Mouse (Mus musculus) liver, adult (tissue): ENCODE data around the gene Rpl12.

Experiments used
- GATA4 ChIP-seq: IDR thresholded peaks from 2 replicates; pipeline ENCODE4 v1.6.1; 2014; ENCODE audit warnings: mild to moderate bottlenecking, low read length; ENCODE audit not compliant: insufficient replicate concordance

Gene Rpl12

DNA sequence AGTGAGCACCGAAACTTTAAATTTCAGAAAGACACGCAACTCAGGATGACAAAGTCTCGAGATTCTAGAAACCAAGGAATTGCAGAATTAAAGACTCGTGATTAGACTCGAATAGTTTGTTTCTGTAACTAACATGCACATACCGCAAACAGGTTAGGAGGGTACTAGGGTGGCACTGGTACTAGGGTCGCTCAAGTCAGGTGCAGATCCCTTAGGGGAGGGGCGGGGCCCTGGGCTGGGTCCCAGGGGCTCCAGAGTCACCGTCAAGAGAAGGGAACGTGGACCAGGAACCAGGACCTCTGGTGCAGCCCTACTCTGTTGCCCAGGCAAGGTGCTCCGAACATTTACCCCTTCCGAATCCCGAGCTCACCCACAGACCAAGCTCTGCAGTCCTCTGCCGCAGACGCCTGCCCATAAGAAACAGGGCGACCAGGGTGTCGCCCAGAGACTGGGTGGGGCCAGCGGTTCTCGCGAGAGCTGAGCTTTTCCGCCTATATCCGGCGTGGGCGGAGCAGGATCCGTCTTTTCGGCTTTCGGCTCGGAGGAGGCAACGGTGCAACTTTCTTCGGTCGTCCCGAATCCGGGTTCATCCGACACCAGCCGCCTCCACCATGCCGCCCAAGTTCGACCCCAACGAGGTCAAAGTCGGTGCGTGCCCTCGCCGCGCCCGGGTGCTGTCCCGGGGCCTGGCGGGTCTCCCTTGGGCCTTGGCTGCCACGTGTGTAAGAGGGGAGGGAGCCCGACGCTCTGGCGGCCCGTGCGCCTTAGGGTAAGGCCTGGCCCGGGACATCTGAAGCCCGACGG is at the start of gene Rpl12, which contains the start of gene Lrsam1:
Gene Rpl12 (plus strand): TSS at position 368 of the 804 bp plus-strand sequence.
Gene Lrsam1 (minus strand): TSS at position 423 of the 804 bp plus-strand sequence.
- TF ChIP-seq GATA4 = no peak

DNA sequence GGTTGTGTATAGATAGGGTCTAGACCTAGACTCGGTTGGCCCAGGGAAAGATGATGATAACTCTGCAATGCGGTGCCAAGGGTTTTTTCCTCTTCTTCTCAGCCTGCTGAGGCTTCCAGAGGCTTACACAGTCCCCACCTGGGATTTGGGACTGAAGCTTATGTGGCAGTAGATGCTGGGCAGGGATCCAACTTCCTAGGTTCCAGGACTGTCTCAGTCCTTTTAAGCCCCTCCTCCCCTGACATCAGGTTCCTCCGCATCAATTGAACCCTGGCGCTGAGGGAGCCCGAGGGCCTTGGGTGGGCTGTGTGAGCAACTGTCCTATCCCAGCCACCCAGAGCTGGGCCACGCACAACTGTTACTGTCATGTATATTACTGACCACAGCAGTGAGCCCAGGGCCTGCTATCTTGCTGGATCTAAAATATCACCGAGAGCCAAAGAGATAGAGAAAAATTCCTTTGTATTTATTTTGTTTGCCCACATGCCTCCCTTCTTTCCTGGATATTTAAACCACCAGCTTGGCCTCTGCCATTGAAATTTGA is 49.6 kb upstream of the Rpl12 start:
- TF ChIP-seq GATA4 = no peak

- no peak for TF ChIP-seq GATA4
These were observed 49.1 kb upstream of the Rpl12 start for GRCm38 (mm10) chr2:32912210-32912804.

DNA sequence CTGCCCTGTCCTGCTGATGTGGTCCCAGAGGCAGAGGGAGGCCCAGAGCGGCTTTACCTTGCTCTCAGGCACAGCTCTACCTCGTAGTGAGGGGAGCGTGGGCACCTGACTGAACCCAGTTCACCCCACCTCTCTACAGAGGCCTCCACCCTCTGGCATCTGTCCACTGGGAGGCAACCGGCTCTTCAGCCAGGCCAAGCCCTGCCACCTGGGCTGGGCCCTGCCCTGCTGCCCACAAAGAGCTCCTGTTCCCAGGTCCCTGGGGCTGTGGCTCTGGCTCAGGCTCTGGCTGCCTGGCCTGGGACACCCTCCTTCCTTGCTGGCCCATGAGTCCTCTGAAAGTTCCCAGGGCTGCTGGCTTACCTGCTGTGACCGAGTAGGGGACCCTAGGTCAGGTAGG is 47.0 kb upstream of the Rpl12 start:
- TF ChIP-seq GATA4 = no peak

GRCm38 (mm10) chr2:32914896-32915295 is 46.5 kb upstream of the Rpl12 start:
- TF ChIP-seq GATA4 = no peak; the same call in 1 of the 2 replicates

DNA sequence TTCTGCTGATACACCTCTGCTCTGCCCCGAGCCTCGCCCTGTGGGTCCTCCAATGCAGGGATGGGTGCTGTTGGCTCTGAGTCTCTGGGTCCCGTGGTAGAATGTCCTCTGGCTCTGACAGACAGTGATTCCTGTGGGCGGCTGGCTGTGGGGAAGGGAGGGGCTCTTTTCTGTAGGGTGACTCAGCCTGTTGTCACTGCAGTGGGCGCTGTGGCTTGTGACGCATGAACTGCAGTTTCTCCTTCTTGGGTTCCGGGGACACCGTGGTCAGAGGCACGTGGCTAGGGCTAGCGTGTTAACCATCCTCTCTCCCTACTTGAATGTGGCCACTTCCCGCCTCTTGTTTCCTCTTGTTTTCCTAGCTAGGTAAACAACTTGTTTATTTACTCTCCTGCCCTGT is 43.8 kb upstream of the Rpl12 start:
- TF ChIP-seq GATA4 = no peak

DNA sequence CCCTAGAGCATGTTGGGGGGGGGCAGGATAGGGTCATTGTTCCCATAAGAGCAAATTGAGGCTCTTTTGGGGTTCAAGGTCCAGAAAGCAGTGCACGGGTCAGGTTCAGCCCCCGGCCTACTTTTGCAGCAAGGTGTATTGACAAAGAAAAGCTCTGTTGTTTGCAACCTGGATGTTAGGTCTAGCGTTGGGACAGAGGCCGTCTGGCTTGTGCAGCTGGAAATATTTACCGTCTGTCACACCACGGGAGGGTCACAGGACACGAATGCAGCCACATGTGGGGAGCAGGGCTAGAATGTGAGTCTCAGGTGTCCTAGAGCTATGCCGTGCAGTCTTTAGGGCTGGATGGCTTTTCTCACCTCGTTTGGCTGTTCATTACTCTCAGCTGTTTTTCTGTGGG is 43.0 kb upstream of the Rpl12 start:
- TF ChIP-seq GATA4 = no peak

DNA sequence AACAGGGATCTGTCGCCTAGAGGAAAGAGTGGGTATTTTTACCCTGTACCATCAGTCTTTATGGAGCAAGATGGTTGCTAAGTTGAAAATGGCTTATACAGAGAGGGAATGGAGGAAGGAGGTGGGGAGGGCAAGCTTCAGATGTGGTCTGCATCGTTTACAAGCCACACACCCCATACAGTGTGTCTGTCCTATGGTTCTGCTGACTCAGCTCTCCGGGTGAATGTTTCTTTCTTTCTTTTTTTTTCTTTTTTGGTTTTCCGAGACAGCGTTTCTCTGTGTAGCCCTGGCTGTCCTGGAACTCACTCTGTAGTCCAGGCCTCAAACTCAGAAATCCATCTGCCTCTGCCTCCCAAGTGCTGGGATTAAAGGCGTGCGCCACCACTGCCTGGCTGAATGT is 40.1 kb upstream of the Rpl12 start:
- no peak for TF ChIP-seq GATA4

DNA sequence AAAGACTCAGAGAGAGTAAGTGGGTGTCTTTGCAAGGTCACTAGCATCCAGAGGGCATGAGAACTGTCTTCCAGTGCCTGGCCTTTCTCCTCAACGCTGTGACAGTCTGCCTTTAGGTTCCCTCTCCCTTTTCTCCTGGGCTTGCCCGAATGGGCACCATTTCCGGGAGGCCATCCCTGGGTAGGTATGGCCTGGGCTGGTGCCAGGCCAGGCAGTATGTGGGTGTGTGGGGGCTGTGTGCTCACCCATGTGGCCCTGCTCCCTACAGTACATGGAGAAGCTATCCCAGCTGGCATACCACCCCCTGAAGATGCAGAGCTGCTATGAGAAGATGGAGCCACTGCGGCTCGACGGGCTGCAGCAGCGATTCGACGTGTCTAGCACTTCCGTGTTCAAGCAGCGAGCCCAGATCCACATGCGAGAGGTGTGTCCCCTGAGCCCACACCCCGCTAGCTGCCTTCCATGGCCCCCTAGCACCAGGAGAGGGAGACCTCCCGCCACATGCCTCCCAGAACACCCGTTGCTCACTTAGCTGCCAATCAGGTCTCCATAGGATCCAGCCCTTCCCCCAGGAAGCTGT is 39.5 kb upstream of the Rpl12 start:
- TF ChIP-seq GATA4 = no peak

DNA sequence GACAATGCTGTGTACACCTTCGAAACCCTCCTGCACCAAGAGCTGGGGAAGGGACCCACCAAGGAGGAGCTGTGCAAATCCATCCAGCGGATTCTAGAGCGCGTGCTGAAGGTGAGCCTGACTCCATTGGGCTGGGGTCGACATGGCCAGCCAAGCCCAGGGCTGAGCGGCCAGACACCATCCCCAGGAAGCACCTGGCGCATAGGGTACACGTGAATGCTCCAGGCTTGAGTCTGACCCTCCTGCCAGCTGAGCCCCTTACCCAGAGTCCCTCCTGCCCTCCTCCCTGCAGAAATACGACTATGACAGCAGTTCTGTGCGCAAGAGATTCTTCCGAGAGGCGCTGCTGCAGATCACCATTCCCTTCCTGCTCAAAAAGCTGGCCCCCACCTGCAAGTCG is 38.8 kb upstream of the Rpl12 start:
- no peak for TF ChIP-seq GATA4

- TF ChIP-seq GATA4 = no peak
These were observed 37.7 kb upstream of the Rpl12 start for GRCm38 (mm10) chr2:32923551-32924250.

- TF ChIP-seq GATA4 = no peak
These were observed 37.0 kb upstream of the Rpl12 start for GRCm38 (mm10) chr2:32924306-32924844.

GRCm38 (mm10) chr2:32926330-32927075 is 34.9 kb upstream of the Rpl12 start:
- no peak for TF ChIP-seq GATA4

DNA sequence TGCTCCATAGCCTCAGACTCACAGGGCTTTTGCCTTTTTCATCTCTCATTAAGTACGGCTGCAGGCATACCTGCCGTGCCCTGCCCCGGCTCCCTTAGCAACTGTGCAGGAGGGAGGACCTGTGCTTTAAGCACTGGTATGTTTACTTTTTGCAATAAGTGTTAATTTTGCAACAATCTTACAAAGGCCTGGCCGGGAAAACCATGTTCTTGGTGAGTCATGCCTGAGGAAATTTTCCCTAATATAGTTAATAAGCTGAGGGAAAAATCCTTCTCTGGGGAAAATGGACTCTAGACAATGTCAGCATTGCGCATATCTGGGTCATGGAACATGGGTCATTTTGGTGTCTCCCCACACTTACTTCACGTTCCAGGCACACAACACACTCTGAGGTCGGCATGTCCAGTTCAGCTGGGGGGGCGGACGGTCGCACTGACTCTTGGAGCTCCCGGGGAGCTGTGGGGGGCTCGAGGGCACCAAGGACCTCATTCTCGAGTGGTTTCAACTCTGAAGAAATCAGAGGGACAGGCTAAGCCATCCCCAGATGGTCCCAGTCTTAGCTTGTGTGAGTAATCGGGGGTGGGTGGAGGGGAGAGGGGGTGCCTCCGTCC is 33.6 kb upstream of the Rpl12 start:
- no peak for TF ChIP-seq GATA4
